Mouse (Mus musculus) mouse embryonic stem cell (cell line): Measurements from ENCODE around the gene Wfdc17.

Experiments used
- in situ Hi-C, 2 experiments: fragments of 300-500 bp; cut with MboI; formaldehyde crosslinking; loops; 1 replicate in 1 of 2; 3 replicates in 1 of 2; pipeline ENCODE4 v1.14.3; 2019 to 2020; ENCODE audit warnings: low sequenced_read_pairs in 2 of 2, low pct_unique_long_range_greater_than_20kb in 1 of 2, mixed read lengths in 1 of 2; ENCODE audit not compliant: unreplicated experiment in 1 of 2

The Wfdc17 gene

GRCm38 (mm10) chr11:83703705-83704104 is at the start of gene Wfdc17:
Gene Wfdc17, plus strand, starts transcription at chr11:83703991.
- in situ Hi-C loops = no loop called here

- in situ Hi-C loops = no loop called here
Measured at GRCm38 (mm10) chr11:83654606-83655005, 49.2 kb upstream of the Wfdc17 start.

GRCm38 (mm10) chr11:83657508-83657907 is 46.3 kb upstream of the Wfdc17 start:
- in situ Hi-C loops = no loop called here

GRCm38 (mm10) chr11:83658797-83659196 is 45.0 kb upstream of the Wfdc17 start:
- in situ Hi-C loops = no loop called here

GRCm38 (mm10) chr11:83662204-83662603 is 41.6 kb upstream of the Wfdc17 start, which contains the start of gene Ccl4:
Gene Ccl4, plus strand, starts transcription at chr11:83662584.
- in situ Hi-C loops = no loop called here

GRCm38 (mm10) chr11:83663532-83663931 is 40.3 kb upstream of the Wfdc17 start:
- in situ Hi-C loops = no loop called here

GRCm38 (mm10) chr11:83671743-83672142 is 32.0 kb upstream of the Wfdc17 start:
- in situ Hi-C loops = no loop called here

- in situ Hi-C loops = no loop called here
Measured at GRCm38 (mm10) chr11:83675665-83676064, 28.1 kb upstream of the Wfdc17 start.

- in situ Hi-C loops = no loop called here
Measured at GRCm38 (mm10) chr11:83689918-83690317, 13.9 kb upstream of the Wfdc17 start.

- in situ Hi-C loops = no loop called here
Measured at GRCm38 (mm10) chr11:83692008-83692407, 11.8 kb upstream of the Wfdc17 start.

- in situ Hi-C loops = no loop called here
Measured at GRCm38 (mm10) chr11:83708715-83709114, 4.9 kb downstream of the Wfdc17 start, which contains the start of gene Wfdc18. Gene Wfdc18, plus strand, starts transcription at chr11:83709015.

GRCm38 (mm10) chr11:83709683-83710082 is 5.9 kb downstream of the Wfdc17 start:
- in situ Hi-C loops = no loop called here

GRCm38 (mm10) chr11:83712671-83713070 is 8.9 kb downstream of the Wfdc17 start:
- in situ Hi-C loops = no loop called here

- in situ Hi-C loops = no loop called here
Measured at GRCm38 (mm10) chr11:83713925-83714324, 10.1 kb downstream of the Wfdc17 start.

- in situ Hi-C loops = no loop called here
Measured at GRCm38 (mm10) chr11:83717042-83717665, 13.4 kb downstream of the Wfdc17 start.

- in situ Hi-C loops = no loop called here
Measured at GRCm38 (mm10) chr11:83720766-83721165, 17.0 kb downstream of the Wfdc17 start.

GRCm38 (mm10) chr11:83728757-83729432 is 25.1 kb downstream of the Wfdc17 start:
- in situ Hi-C loops = loop anchor here in 1 of 2 experiments (25.0 kb wide), 1 partner anchor 292 kb away; the partner anchor contains the start of genes 1700020L24Rik and Gas2l2

- in situ Hi-C loops = loop anchor here in 1 of 2 experiments (25.0 kb wide), 1 partner anchor 294 kb away; the partner anchor contains the start of genes 1700020L24Rik and Gas2l2
Measured at GRCm38 (mm10) chr11:83731116-83731515, 27.3 kb downstream of the Wfdc17 start.

- in situ Hi-C loops = loop anchor here in 1 of 2 experiments (25.0 kb wide), 1 partner anchor 296 kb away; the partner anchor contains the start of genes 1700020L24Rik and Gas2l2
Measured at GRCm38 (mm10) chr11:83733071-83733640, 29.4 kb downstream of the Wfdc17 start.
